Mouse (Mus musculus): ENCODE data around the gene Nectin3. TPM values are rescaled to one million over a fixed set of nuclear protein-coding genes. Genes with fewer than 3 reads are reported as not detected.
A peak's percentile ranks its signal among the peaks of the same experiment; 100 is the strongest.

Gene Nectin3
- polyA plus RNA-seq, 1 experiment from 2014 or later = 14.5 TPM

- Histone ChIP-seq H3K27me3 (peaks cover 7% of the 10 kb centered on the region), H3K36me3 (no peaks in the 10 kb centered on the region), H3K4me2 (peak overlapping the region; percentile 87), H3K9ac (peak overlapping the region; percentile 95), H3K27ac (peak overlapping the region; percentile 94), H3K4me3 (peak overlapping the region; percentile 89), H3K4me1 (peaks cover 18% of the 10 kb centered on the region), H3K9me3 (no peaks in the 10 kb centered on the region)
- ATAC-seq (ENCODE audit: insufficient number of reproducible peaks, insufficient read depth, low FRiP score, low TSS enrichment, low read depth) = no peak; the same call in 1 of the 2 replicates
- WGBS = under 1% methylated on average over 32 of the region's 32 CpGs
Observed at GRCm38 (mm10) chr16:46497686-46498420, 472 bp downstream of the Nectin3 start.

- H3K9ac ChIP-seq = peak overlapping the region; percentile 95
- ATAC-seq (ENCODE audit: insufficient number of reproducible peaks, insufficient read depth, low FRiP score, low TSS enrichment, low read depth) = peak; percentile 97
- peaks cover 7% of the 10 kb centered on the region for H3K27me3 ChIP-seq
- no peaks in the 10 kb centered on the region for H3K9me3 ChIP-seq
- H3K4me3 ChIP-seq = peak overlapping the region; percentile 89
- WGBS = under 1% methylated on average over 53 of the region's 78 CpGs
- H3K27ac ChIP-seq = peak overlapping the region; percentile 94
- peaks cover 18% of the 10 kb centered on the region for H3K4me1 ChIP-seq
- no peaks in the 10 kb centered on the region for H3K36me3 ChIP-seq
- H3K4me2 ChIP-seq = peak overlapping the region; percentile 87
Observed at GRCm38 (mm10) chr16:46496889-46497685, 1.2 kb downstream of the Nectin3 start.

GRCm38 (mm10) chr16:46496031-46496868, 2.1 kb downstream of the Nectin3 start:
- peak overlapping the region; percentile 89 for H3K4me3 ChIP-seq
- peaks cover 7% of the 10 kb centered on the region for H3K27me3 ChIP-seq
- WGBS = under 1% methylated on average over 93 of the region's 96 CpGs
- H3K4me2 ChIP-seq = peak overlapping the region; percentile 87
- H3K4me1 ChIP-seq = peaks cover 18% of the 10 kb centered on the region
- H3K27ac ChIP-seq = peak overlapping the region; percentile 94
- no peaks in the 10 kb centered on the region for H3K9me3 ChIP-seq
- no peak for ATAC-seq (ENCODE audit: insufficient number of reproducible peaks, insufficient read depth, low FRiP score, low TSS enrichment, low read depth)
- no peaks in the 10 kb centered on the region for H3K36me3 ChIP-seq
- peak overlapping the region; percentile 95 for H3K9ac ChIP-seq

GRCm38 (mm10) chr16:46495201-46495600, 3.1 kb downstream of the Nectin3 start:
- WGBS = 27% methylated on average over 3 of the region's 3 CpGs
- Histone ChIP-seq H3K27ac (no peak overlapping the region), H3K36me3 (no peaks in the 10 kb centered on the region), H3K4me2 (peak overlapping the region; percentile 87), H3K4me1 (peaks cover 18% of the 10 kb centered on the region), H3K4me3 (peak overlapping the region; percentile 89), H3K9ac (peak overlapping the region; percentile 95), H3K27me3 (peaks cover 7% of the 10 kb centered on the region), H3K9me3 (no peaks in the 10 kb centered on the region)
- no peak for ATAC-seq (ENCODE audit: insufficient number of reproducible peaks, insufficient read depth, low FRiP score, low TSS enrichment, low read depth)

- Histone ChIP-seq H3K4me1 (no peaks in the 10 kb centered on the region), H3K9ac (no peak overlapping the region), H3K4me3 (no peak overlapping the region), H3K27me3 (no peaks in the 10 kb centered on the region), H3K4me2 (no peak overlapping the region), H3K36me3 (no peaks in the 10 kb centered on the region), H3K9me3 (no peaks in the 10 kb centered on the region), H3K27ac (no peak overlapping the region)
- no peak for ATAC-seq (ENCODE audit: insufficient number of reproducible peaks, insufficient read depth, low FRiP score, low TSS enrichment, low read depth)
- WGBS = 51% methylated on average over 3 of the region's 3 CpGs
Observed at GRCm38 (mm10) chr16:46487436-46488097, 10.8 kb downstream of the Nectin3 start.

- Histone ChIP-seq H3K27ac (no peak overlapping the region), H3K4me1 (no peaks in the 10 kb centered on the region), H3K9me3 (no peaks in the 10 kb centered on the region), H3K9ac (no peak overlapping the region), H3K27me3 (no peaks in the 10 kb centered on the region), H3K4me3 (no peak overlapping the region), H3K4me2 (no peak overlapping the region), H3K36me3 (no peaks in the 10 kb centered on the region)
- no peak for ATAC-seq (ENCODE audit: insufficient number of reproducible peaks, insufficient read depth, low FRiP score, low TSS enrichment, low read depth)
- 79% methylated on average over 3 of the region's 3 CpGs for WGBS
Observed at GRCm38 (mm10) chr16:46477336-46477735, 21.0 kb downstream of the Nectin3 start.

GRCm38 (mm10) chr16:46451421-46451820, 46.9 kb downstream of the Nectin3 start:
- Histone ChIP-seq H3K9me3 (no peaks in the 10 kb centered on the region), H3K9ac (no peak overlapping the region), H3K36me3 (peaks cover 14% of the 10 kb centered on the region), H3K27me3 (no peaks in the 10 kb centered on the region), H3K4me3 (no peak overlapping the region), H3K27ac (no peak overlapping the region), H3K4me1 (no peaks in the 10 kb centered on the region), H3K4me2 (no peak overlapping the region)
- ATAC-seq (ENCODE audit: insufficient number of reproducible peaks, insufficient read depth, low FRiP score, low TSS enrichment, low read depth) = no peak
- 69% methylated on average over 3 of the region's 3 CpGs for WGBS

GRCm38 (mm10) chr16:46449013-46449412, 49.3 kb downstream of the Nectin3 start:
- 77% methylated on average over 6 of the region's 6 CpGs for WGBS
- Histone ChIP-seq H3K4me1 (no peaks in the 10 kb centered on the region), H3K4me2 (no peak overlapping the region), H3K4me3 (no peak overlapping the region), H3K9ac (no peak overlapping the region), H3K27me3 (no peaks in the 10 kb centered on the region), H3K27ac (no peak overlapping the region), H3K9me3 (no peaks in the 10 kb centered on the region), H3K36me3 (peaks cover 11% of the 10 kb centered on the region)
- no peak for ATAC-seq (ENCODE audit: insufficient number of reproducible peaks, insufficient read depth, low FRiP score, low TSS enrichment, low read depth)

- Histone ChIP-seq H3K4me3 (no peak overlapping the region), H3K27ac (no peak overlapping the region), H3K4me1 (peaks cover 3% of the 10 kb centered on the region; the same call in 1 of the 2 replicates), H3K36me3 (peaks cover 11% of the 10 kb centered on the region; the same call in 1 of the 2 replicates), H3K9ac (no peak overlapping the region), H3K27me3 (no peaks in the 10 kb centered on the region), H3K4me2 (no peak overlapping the region), H3K9me3 (no peaks in the 10 kb centered on the region)
- 43% methylated on average over 5 of the region's 5 CpGs for WGBS
- ATAC-seq (ENCODE audit: insufficient number of reproducible peaks, insufficient read depth, low FRiP score, low TSS enrichment, low read depth) = no peak
Observed at GRCm38 (mm10) chr16:46431317-46431716, 67.0 kb downstream of the Nectin3 start.

- no peaks in the 10 kb centered on the region; the same call in 1 of the 2 replicates for H3K9me3 ChIP-seq
- no peak overlapping the region for H3K27ac ChIP-seq
- WGBS = 91% methylated on average over 3 of the region's 3 CpGs
- H3K4me2 ChIP-seq = no peak overlapping the region
- H3K36me3 ChIP-seq = peaks cover 4% of the 10 kb centered on the region
- H3K4me1 ChIP-seq = peaks cover 5% of the 10 kb centered on the region; the same call in 1 of the 2 replicates
- no peak overlapping the region for H3K9ac ChIP-seq
- no peak overlapping the region for H3K4me3 ChIP-seq
- no peaks in the 10 kb centered on the region for H3K27me3 ChIP-seq
- ATAC-seq (ENCODE audit: insufficient number of reproducible peaks, insufficient read depth, low FRiP score, low TSS enrichment, low read depth) = no peak
Observed at GRCm38 (mm10) chr16:46416177-46416576, 82.1 kb downstream of the Nectin3 start.

GRCm38 (mm10) chr16:46410739-46411057, 87.6 kb downstream of the Nectin3 start:
- WGBS = 53% methylated on average over 3 of the region's 3 CpGs
- Histone ChIP-seq H3K9ac (no peak overlapping the region), H3K36me3 (no peaks in the 10 kb centered on the region), H3K4me3 (no peak overlapping the region), H3K4me2 (no peak overlapping the region), H3K9me3 (no peaks in the 10 kb centered on the region), H3K27ac (peak overlapping the region; percentile 39; the same call in 1 of the 2 replicates), H3K27me3 (no peaks in the 10 kb centered on the region), H3K4me1 (peaks cover 7% of the 10 kb centered on the region)
- ATAC-seq (ENCODE audit: insufficient number of reproducible peaks, insufficient read depth, low FRiP score, low TSS enrichment, low read depth) = no peak
